Mouse (Mus musculus): Measurements from ENCODE around the gene Spice1.

GRCm38 (mm10) chr16:44365522-44365921, 18.6 kb downstream of the Spice1 start:
- TF ChIP-seq CTCF (IDR thresholded peaks at IDR 0.05; ENCODE audit: insufficient read depth, low read length) (no peak), POLR2A (IDR thresholded peaks at IDR 0.05; ENCODE audit: borderline replicate concordance, extremely low read depth, low read depth, low read length) (no peak)

Data from lung, adult 2 months (tissue).